Mouse (Mus musculus) ES-Bruce4 (cell line): ENCODE results near the gene Cd82.

Experiments used
- CTCF ChIP-seq: IDR thresholded peaks from one replicate; pipeline ENCODE4 v1.8.1; 2011; ENCODE audit warnings: low read depth, low read length
- POLR2A ChIP-seq: IDR thresholded peaks from one replicate; pipeline ENCODE4 v1.8.1; 2011; ENCODE audit warnings: low read length; ENCODE audit not compliant: insufficient read depth

DNA sequence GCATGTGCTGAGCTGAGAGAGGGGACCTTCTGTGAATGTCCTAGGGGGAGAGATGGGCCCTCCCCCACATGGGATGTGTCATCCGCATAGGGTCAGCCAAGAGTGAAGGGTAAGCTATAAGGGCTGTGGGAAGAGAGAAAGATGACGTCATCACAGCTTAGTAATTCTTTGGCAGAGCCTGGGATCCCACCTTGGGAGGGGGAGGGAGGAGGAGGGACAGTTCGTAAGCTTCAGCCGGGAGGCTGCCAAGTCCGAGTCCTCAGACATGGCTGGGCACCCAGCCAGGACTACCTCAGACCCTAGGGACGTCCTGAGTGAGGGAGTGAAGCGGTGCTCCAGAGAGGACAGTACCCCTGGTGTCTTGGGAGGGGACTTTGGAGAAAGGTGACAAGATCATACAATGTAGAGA lies 57.9 kb downstream of the Cd82 start:
- TF ChIP-seq POLR2A (no peak), CTCF (no peak)
